Mouse (Mus musculus) heart, embryonic 11.5 days (tissue): ENCODE data around the gene Vamp3. TPM values are rescaled to one million over a fixed set of nuclear protein-coding genes. Genes with fewer than 3 reads are reported as not detected.

Experiments
- ATAC-seq: fragments of 200-750 bp; cut with Nextera tagmentation; replicated peaks from 2 replicates; pipeline ENCODE4 v1.8.0; 2017; ENCODE audit warnings: moderate library complexity; ENCODE audit not compliant: insufficient number of reproducible peaks, low FRiP score, low TSS enrichment
- H3K27ac ChIP-seq: fragments of 300-500 bp; sonication (generic); 2 replicates; pipeline ENCODE4 v1.5.1; 2014; ENCODE audit warnings: mild to moderate bottlenecking, low read depth, low read length
- H3K27me3 ChIP-seq: fragments of 300-500 bp; sonication (generic); 2 replicates; pipeline ENCODE4 v1.6.1; 2014; ENCODE audit warnings: mild to moderate bottlenecking, low read length, mixed read lengths; ENCODE audit not compliant: control insufficient read depth, insufficient read depth
- H3K36me3 ChIP-seq: fragments of 300-500 bp; sonication (generic); 2 replicates; pipeline ENCODE4 v1.6.1; 2014; ENCODE audit warnings: mild to moderate bottlenecking, low read length, moderate library complexity, mixed read lengths; ENCODE audit not compliant: control insufficient read depth, insufficient read depth
- H3K4me1 ChIP-seq: fragments of 300-500 bp; sonication (generic); 2 replicates; pipeline ENCODE4 v1.6.1; 2014; ENCODE audit warnings: low read length; ENCODE audit not compliant: control insufficient read depth, insufficient read depth
- H3K4me2 ChIP-seq: fragments of 300-500 bp; sonication (generic); 2 replicates; pipeline ENCODE4 v1.6.1; 2014; ENCODE audit warnings: mild to moderate bottlenecking, moderate library complexity
- H3K4me3 ChIP-seq: fragments of 300-500 bp; sonication (generic); 2 replicates; pipeline ENCODE4 v1.5.1; 2014; ENCODE audit warnings: low read depth, low read length
- H3K9ac ChIP-seq: fragments of 300-500 bp; sonication (generic); 2 replicates; pipeline ENCODE4 v1.6.1; 2014; ENCODE audit warnings: mild to moderate bottlenecking, low read depth, low read length, moderate library complexity
- H3K9me3 ChIP-seq: fragments of 300-500 bp; sonication (generic); replicated peaks from 2 replicates; pipeline ENCODE4 v1.6.1; 2016; ENCODE audit warnings: low read length; ENCODE audit not compliant: control insufficient read depth
- WGBS: fragments of 180-500 bp; shearing (Covaris S2); extraction: QIAGEN DNeasy Blood & Tissue Kit; methylation state at CpG from one replicate; pipeline ENCODE4 v1.1.7; 2014; ENCODE audit not compliant: insufficient replicate concordance; 5-methylcytosine and 5-hydroxymethylcytosine counted together
- polyA plus RNA-seq: library from polyadenylated mRNA; unstranded; fragments of >200 nt; fragmentation: Nextera tagmentation; extraction: Ambion mirVana; gene quantifications from 2 replicates; pipeline ENCODE4 v1.2.1, GENCODE M21; 2014

The Vamp3 gene
- polyA plus RNA-seq, 1 experiment from 2014 or later, result 102 TPM

- no peak overlapping the region for H3K4me3 ChIP-seq
These were observed 11.0 kb upstream of the Vamp3 start for GRCm38 (mm10) chr4:151068751-151069150.

GRCm38 (mm10) chr4:151059566-151059965, 1.8 kb upstream of the Vamp3 start:
- WGBS, result 96% methylated on average over 4 of the region's 4 CpGs
- H3K4me2 ChIP-seq, result no peak overlapping the region
- H3K27me3 ChIP-seq, result no peaks in the 10 kb centered on the region
- no peak overlapping the region for H3K4me3 ChIP-seq
- peaks cover 5% of the 10 kb centered on the region; the same call in 1 of the 2 replicates for H3K4me1 ChIP-seq
- H3K27ac ChIP-seq, result no peak overlapping the region
- H3K9ac ChIP-seq, result no peak overlapping the region
- H3K9me3 ChIP-seq, result no peaks in the 10 kb centered on the region
- H3K36me3 ChIP-seq, result peaks cover 6% of the 10 kb centered on the region; the same call in 1 of the 2 replicates
- ATAC-seq, result no peak

More at GRCm38 (mm10) chr4:151068751-151069150, 11.0 kb upstream of the Vamp3 start:
- no peak for ATAC-seq
- Histone ChIP-seq H3K9me3 (no peaks in the 10 kb centered on the region), H3K27ac (no peak overlapping the region), H3K27me3 (no peaks in the 10 kb centered on the region), H3K36me3 (no peaks in the 10 kb centered on the region), H3K4me1 (no peaks in the 10 kb centered on the region), H3K9ac (no peak overlapping the region), H3K4me2 (no peak overlapping the region)
- WGBS, result 69% methylated on average over 4 of the region's 4 CpGs

- peak overlapping the region; percentile 82 for H3K4me2 ChIP-seq
- no peak overlapping the region for H3K9ac ChIP-seq
- H3K36me3 ChIP-seq, result peaks cover 9% of the 10 kb centered on the region
- no peaks in the 10 kb centered on the region for H3K9me3 ChIP-seq
- peaks cover 5% of the 10 kb centered on the region; the same call in 1 of the 2 replicates for H3K4me1 ChIP-seq
- ATAC-seq, result no peak
- 75% methylated on average over 4 of the region's 4 CpGs for WGBS
- no peaks in the 10 kb centered on the region for H3K27me3 ChIP-seq
- H3K27ac ChIP-seq, result peak overlapping the region; percentile 96; the same call in 1 of the 2 replicates
- H3K4me3 ChIP-seq, result peak overlapping the region; percentile 90; the same call in 1 of the 2 replicates
These were observed 871 bp upstream of the Vamp3 start for GRCm38 (mm10) chr4:151058634-151059033.

GRCm38 (mm10) chr4:151051162-151051561, 6.6 kb downstream of the Vamp3 start:
- H3K27me3 ChIP-seq, result no peaks in the 10 kb centered on the region
- H3K4me3 ChIP-seq, result no peak overlapping the region
- no peak overlapping the region for H3K9ac ChIP-seq
- no peak for ATAC-seq
- H3K4me2 ChIP-seq, result no peak overlapping the region
- H3K27ac ChIP-seq, result no peak overlapping the region
- WGBS, result 77% methylated on average over 1 of the region's 1 CpGs
- H3K4me1 ChIP-seq, result no peaks in the 10 kb centered on the region
- H3K36me3 ChIP-seq, result peaks cover 9% of the 10 kb centered on the region
- no peaks in the 10 kb centered on the region for H3K9me3 ChIP-seq

GRCm38 (mm10) chr4:151046524-151046923, 11.2 kb downstream of the Vamp3 start:
- H3K4me2 ChIP-seq, result no peak overlapping the region
- H3K9ac ChIP-seq, result no peak overlapping the region
- H3K27ac ChIP-seq, result no peak overlapping the region
- WGBS, result 88% methylated on average over 3 of the region's 3 CpGs
- no peak overlapping the region for H3K4me3 ChIP-seq
- H3K36me3 ChIP-seq, result 0 out of 2 replicates have a peak, but pooled peaks cover 4% of the 10 kb centered on the region
- no peaks in the 10 kb centered on the region for H3K9me3 ChIP-seq
- H3K27me3 ChIP-seq, result no peaks in the 10 kb centered on the region
- peaks cover 11% of the 10 kb centered on the region; the same call in 1 of the 2 replicates for H3K4me1 ChIP-seq
- ATAC-seq, result no peak

- peaks cover 11% of the 10 kb centered on the region; the same call in 1 of the 2 replicates for H3K4me1 ChIP-seq
- no peaks in the 10 kb centered on the region for H3K36me3 ChIP-seq
- H3K27me3 ChIP-seq, result no peaks in the 10 kb centered on the region
- no peak overlapping the region for H3K27ac ChIP-seq
- H3K9me3 ChIP-seq, result no peaks in the 10 kb centered on the region
- H3K4me3 ChIP-seq, result peak overlapping the region; percentile 67
- ATAC-seq, result no peak; the same call in 1 of the 2 replicates
- WGBS, result 5% methylated on average over 21 of the region's 21 CpGs
- H3K4me2 ChIP-seq, result peak overlapping the region; percentile 99
- H3K9ac ChIP-seq, result no peak overlapping the region
These were observed 12.7 kb downstream of the Vamp3 start for GRCm38 (mm10) chr4:151044944-151045570.

- WGBS, result under 1% methylated on average over 63 of the region's 79 CpGs
- Histone ChIP-seq H3K36me3 (no peaks in the 10 kb centered on the region), H3K27ac (peak within 1 kb of the TSS; percentile 64), H3K4me1 (peaks cover 11% of the 10 kb centered on the region; the same call in 1 of the 2 replicates), H3K9ac (peak within 1 kb of the TSS; percentile 74), H3K4me3 (peak within 1 kb of the TSS; percentile 67), H3K4me2 (peak within 1 kb of the TSS; percentile 99), H3K27me3 (no peaks in the 10 kb centered on the region), H3K9me3 (no peaks in the 10 kb centered on the region)
- ATAC-seq, result peak; percentile 97
These were observed 13.5 kb downstream of the Vamp3 start, which contains the start of gene Per3 for GRCm38 (mm10) chr4:151044037-151044943. Gene Per3 (minus strand): TSS chr4:151044665.

GRCm38 (mm10) chr4:151043281-151043680, 14.5 kb downstream of the Vamp3 start:
- WGBS, result 61% methylated on average over 5 of the region's 5 CpGs
- ATAC-seq, result no peak
- H3K27ac ChIP-seq, result no peak overlapping the region

More at GRCm38 (mm10) chr4:151043281-151043680, 14.5 kb downstream of the Vamp3 start:
- H3K36me3 ChIP-seq, result no peaks in the 10 kb centered on the region
- H3K4me2 ChIP-seq, result peak overlapping the region; percentile 99
- H3K27me3 ChIP-seq, result no peaks in the 10 kb centered on the region
- H3K4me3 ChIP-seq, result peak overlapping the region; percentile 67
- peak overlapping the region; percentile 74; the same call in 1 of the 2 replicates for H3K9ac ChIP-seq
- peaks cover 11% of the 10 kb centered on the region; the same call in 1 of the 2 replicates for H3K4me1 ChIP-seq
- H3K9me3 ChIP-seq, result no peaks in the 10 kb centered on the region
